Mouse (Mus musculus) embryonic stem cell, embryonic (primary cell): ENCODE data around the gene Myrf.

ENCODE experiments used
- CTCF ChIA-PET, 4 experiments: fragments of 300-600 bp in 2 of 4; fragments of 350-600 bp in 2 of 4; sonication (Branson Sonifier 250); formaldehyde crosslinking; loops; one replicate each; lab custom pipeline; 2022; ENCODE audit warnings: inconsistent platforms in 2 of 4; lab: Charles Lee
- POLR2A ChIA-PET, 4 experiments: fragments of 300-600 bp in 2 of 4; fragments of 350-600 bp in 2 of 4; sonication (Branson Sonifier 250); formaldehyde crosslinking; loops; one replicate each; lab custom pipeline; 2022; ENCODE audit warnings: antibody characterized with exemption in 4 of 4, inconsistent platforms in 1 of 4; lab: Charles Lee

Gene Myrf

GRCm38 (mm10) chr19:10268851-10269250 lies 28.3 kb upstream of the Myrf start:
- POLR2A ChIA-PET, result interaction anchor here in 3 of 4 experiments (0.9 to 5.2 kb wide), 13 partner anchors 9 to 286 kb away, joined by 3 to 69 read pairs (median 4); partner anchors contain the start of gene Fads1 (in 1 of the 3)
- CTCF ChIA-PET, result interaction anchor here in 3 of 4 experiments (0.5 to 5.6 kb wide), 10 partner anchors 9 to 276 kb away, joined by 3 to 41 read pairs (median 4); no protein-coding TSS in a partner anchor

GRCm38 (mm10) chr19:10267953-10268352 lies 27.4 kb upstream of the Myrf start:
- ChIA-PET CTCF (interaction anchor here (0.7 to 5.6 kb wide), 16 partner anchors 9 to 252 kb away, joined by 3 to 41 read pairs (median 4); partner anchors contain the start of gene Fads1 (in 1 of the 4)), POLR2A (interaction anchor here (0.5 to 5.2 kb wide), 19 partner anchors 9 to 377 kb away, joined by 3 to 69 read pairs (median 4); partner anchors contain the start of genes Cpsf7 (in 1 of the 4), Fads1 (in 1 of the 4) and Myrf (in 1 of the 4))

GRCm38 (mm10) chr19:10267057-10267456 lies 26.5 kb upstream of the Myrf start:
- POLR2A ChIA-PET, result interaction anchor here in 3 of 4 experiments (0.6 to 5.2 kb wide), 18 partner anchors 11 to 1448 kb away, joined by 3 to 69 read pairs (median 3); partner anchors contain the start of genes Cpsf7 (in 1 of the 3), Fads1 (in 1 of the 3), Myrf (in 1 of the 3) and Sdhaf2 (in 1 of the 3)
- CTCF ChIA-PET, result interaction anchor here (0.5 to 5.6 kb wide), 53 partner anchors 8 to 1733 kb away, joined by 3 to 41 read pairs (median 4); partner anchors contain the start of genes Fads1 (in 1 of the 4), Lrrc10b (in 1 of the 4) and Syt7 (in 1 of the 4)

- ChIA-PET POLR2A (interaction anchor here in 3 of 4 experiments (0.6 to 5.2 kb wide), 19 partner anchors 10 to 1543 kb away, joined by 3 to 69 read pairs (median 3); partner anchors contain the start of genes Cpsf7 (in 1 of the 3), Sdhaf2 (in 1 of the 3), Slc3a2 (in 1 of the 3) and Ttc9c (in 1 of the 3)), CTCF (interaction anchor here (0.5 to 5.6 kb wide), 59 partner anchors 7 to 1734 kb away, joined by 3 to 41 read pairs (median 3); partner anchors contain the start of genes Fads1 (in 1 of the 4), Lrrc10b (in 1 of the 4) and Syt7 (in 1 of the 4))
These were observed 25.8 kb upstream of the Myrf start for GRCm38 (mm10) chr19:10266196-10266850.

GRCm38 (mm10) chr19:10261369-10261768 lies 20.8 kb upstream of the Myrf start:
- POLR2A ChIA-PET, result interaction anchor here in 1 of 4 experiments (0.6 to 1.3 kb wide), 2 partner anchors 12 to 35 kb away, joined by 3 read pairs; no protein-coding TSS in a partner anchor
- CTCF ChIA-PET, result interaction anchor here in 1 of 4 experiments (1.2 to 1.3 kb wide), 2 partner anchors 21 to 175 kb away, joined by 3 read pairs; partner anchors contain the start of gene Myrf

- ChIA-PET POLR2A (interaction anchor here (0.5 to 1.4 kb wide), 9 partner anchors 10 to 267 kb away, joined by 3 to 5 read pairs (median 3); partner anchors contain the start of gene Sdhaf2 (in 1 of the 4)), CTCF (interaction anchor here (0.6 to 3.2 kb wide), 91 partner anchors 8 to 1217 kb away, joined by 3 to 29 read pairs (median 4); partner anchors contain the start of genes Fads1 (in 1 of the 4), Lrrc10b (in 1 of the 4), Myrf (in 1 of the 4) and Syt7 (in 1 of the 4))
These were observed 17.9 kb upstream of the Myrf start for GRCm38 (mm10) chr19:10258279-10259011.

- CTCF ChIA-PET, result interaction anchor here (0.8 to 2.2 kb wide), 9 partner anchors 10 to 365 kb away, joined by 3 to 10 read pairs (median 4); no protein-coding TSS in a partner anchor
- POLR2A ChIA-PET, result no interaction called here
These were observed 7.6 kb upstream of the Myrf start for GRCm38 (mm10) chr19:10248128-10248527.

- POLR2A ChIA-PET, result no interaction called here
These were observed 6.6 kb upstream of the Myrf start for GRCm38 (mm10) chr19:10247165-10247564.

GRCm38 (mm10) chr19:10244183-10244582 lies 3.6 kb upstream of the Myrf start:
- POLR2A ChIA-PET, result interaction anchor here in 1 of 4 experiments (0.9 kb wide), 1 partner anchor 75 kb away, joined by 3 read pairs; no protein-coding TSS in a partner anchor
- CTCF ChIA-PET, result interaction anchor here (0.5 to 4.2 kb wide), 26 partner anchors 9 to 251 kb away, joined by 3 to 47 read pairs (median 4); no protein-coding TSS in a partner anchor

More at GRCm38 (mm10) chr19:10247165-10247564, 6.6 kb upstream of the Myrf start:
- CTCF ChIA-PET, result interaction anchor here in 3 of 4 experiments (0.6 to 1.4 kb wide), 5 partner anchors 12 to 364 kb away, joined by 4 to 5 read pairs (median 4); no protein-coding TSS in a partner anchor

- POLR2A ChIA-PET, result interaction anchor here in 3 of 4 experiments (0.5 to 0.9 kb wide), 4 partner anchors 13 to 35 kb away, joined by 3 read pairs; no protein-coding TSS in a partner anchor
- CTCF ChIA-PET, result interaction anchor here (0.5 to 4.2 kb wide), 22 partner anchors 9 to 1525 kb away, joined by 3 to 47 read pairs (median 4); partner anchors contain the start of genes Fen1 (in 1 of the 4) and Tmem258 (in 1 of the 4)
These were observed 2.4 kb upstream of the Myrf start for GRCm38 (mm10) chr19:10242916-10243315.

GRCm38 (mm10) chr19:10239975-10240653 lies 434 bp downstream of the Myrf start:
- ChIA-PET POLR2A (interaction anchor here in 2 of 4 experiments (1.1 to 1.7 kb wide), 6 partner anchors 12 to 37 kb away, joined by 3 to 5 read pairs (median 4); partner anchors contain the start of gene Tmem258 (in 1 of the 2)), CTCF (interaction anchor here in 2 of 4 experiments (0.8 to 2.5 kb wide), 19 partner anchors 11 to 247 kb away, joined by 3 to 10 read pairs (median 5); partner anchors contain the start of gene Fads1 (in 1 of the 2))

GRCm38 (mm10) chr19:10239419-10239818 lies 1.1 kb downstream of the Myrf start:
- ChIA-PET POLR2A (interaction anchor here in 3 of 4 experiments (0.7 to 1.6 kb wide), 4 partner anchors 13 to 367 kb away, joined by 3 to 9 read pairs (median 3); no protein-coding TSS in a partner anchor), CTCF (interaction anchor here in 3 of 4 experiments (0.5 to 1.8 kb wide), 8 partner anchors 12 to 1035 kb away, joined by 3 to 10 read pairs (median 4); no protein-coding TSS in a partner anchor)

- ChIA-PET POLR2A (no interaction called here), CTCF (interaction anchor here in 2 of 4 experiments (1.5 to 1.8 kb wide), 2 partner anchors 19 kb away, joined by 6 to 10 read pairs; no protein-coding TSS in a partner anchor)
These were observed 2.1 kb downstream of the Myrf start for GRCm38 (mm10) chr19:10238477-10238876.

GRCm38 (mm10) chr19:10235784-10236565 lies 4.6 kb downstream of the Myrf start:
- ChIA-PET CTCF (interaction anchor here in 3 of 4 experiments (0.5 to 1.2 kb wide), 11 partner anchors 12 to 249 kb away, joined by 3 to 6 read pairs (median 3); no protein-coding TSS in a partner anchor), POLR2A (interaction anchor here in 1 of 4 experiments (0.7 to 0.9 kb wide), 2 partner anchors 34 to 39 kb away, joined by 3 read pairs; no protein-coding TSS in a partner anchor)
